Mouse (Mus musculus) v-Abl transformed pro-B cells (cell line): ENCODE measurements around the gene Galnt2.

Experiments used
- in situ Hi-C, 2 experiments: fragments of 400-800 bp; cut with MboI; formaldehyde crosslinking; loops; one replicate each; pipeline ENCODE4 v1.15.1; 2025; ENCODE audit not compliant: unreplicated experiment in 2 of 2

The Galnt2 gene

DNA sequence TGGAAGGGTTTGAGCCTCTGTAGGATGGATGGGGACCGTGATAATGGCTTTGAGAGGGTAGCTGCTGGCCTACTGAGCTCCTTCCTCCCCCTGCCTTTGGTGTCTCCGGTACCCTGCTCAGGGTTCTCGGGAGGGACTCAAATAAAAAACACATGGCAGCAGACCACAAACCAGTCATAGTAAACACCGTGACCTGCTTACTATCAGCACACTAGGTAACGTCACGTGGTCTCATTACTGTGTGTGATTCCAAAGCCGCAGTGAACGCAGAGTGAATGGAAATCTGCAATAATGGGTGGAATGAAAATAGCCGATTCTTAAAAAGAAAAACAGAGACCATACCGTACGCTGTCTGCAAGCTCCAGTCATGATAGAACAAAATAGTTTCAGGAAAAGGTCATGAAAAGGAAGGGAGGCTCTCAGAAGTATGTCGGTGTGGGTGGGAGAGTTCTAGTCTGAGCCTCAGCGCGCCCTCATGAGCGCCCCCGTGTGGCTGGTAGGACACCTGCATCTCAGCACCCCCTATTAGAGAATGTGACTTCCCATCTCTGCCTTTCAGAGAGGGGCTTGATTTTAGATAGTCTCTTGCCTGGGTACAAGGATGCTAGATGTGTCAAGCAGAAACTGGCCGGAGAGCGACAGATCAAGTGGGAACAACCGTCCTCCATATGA is 115.8 kb downstream of the Galnt2 start:
- in situ Hi-C loops = loop anchor here (5.0 kb wide), 2 partner anchors 55 to 115 kb away; partner anchors contain the start of gene Galnt2 (in 2 of the 2)

DNA sequence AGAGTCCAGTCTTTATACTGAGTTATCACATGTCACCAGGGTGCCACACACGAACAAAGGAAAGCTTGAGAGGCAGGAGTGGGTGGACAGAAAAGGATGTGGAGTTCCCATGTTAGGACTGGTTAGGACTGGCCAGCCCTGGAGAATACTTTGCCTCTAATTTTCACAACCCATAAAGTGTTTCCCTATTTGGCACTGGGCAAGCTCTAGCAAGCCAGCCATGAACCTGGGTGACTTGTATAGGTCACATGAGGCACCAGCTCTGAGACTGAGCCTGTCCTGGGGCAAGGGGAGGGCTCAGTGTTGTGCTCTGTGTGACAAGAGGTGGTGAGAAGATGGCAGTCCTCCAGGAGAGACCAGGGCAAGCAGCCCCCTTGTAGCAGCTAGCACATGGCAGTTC is 116.9 kb downstream of the Galnt2 start:
- in situ Hi-C loops = loop anchor here (5.0 kb wide), 2 partner anchors 56 to 116 kb away; partner anchors contain the start of gene Galnt2 (in 2 of the 2)

DNA sequence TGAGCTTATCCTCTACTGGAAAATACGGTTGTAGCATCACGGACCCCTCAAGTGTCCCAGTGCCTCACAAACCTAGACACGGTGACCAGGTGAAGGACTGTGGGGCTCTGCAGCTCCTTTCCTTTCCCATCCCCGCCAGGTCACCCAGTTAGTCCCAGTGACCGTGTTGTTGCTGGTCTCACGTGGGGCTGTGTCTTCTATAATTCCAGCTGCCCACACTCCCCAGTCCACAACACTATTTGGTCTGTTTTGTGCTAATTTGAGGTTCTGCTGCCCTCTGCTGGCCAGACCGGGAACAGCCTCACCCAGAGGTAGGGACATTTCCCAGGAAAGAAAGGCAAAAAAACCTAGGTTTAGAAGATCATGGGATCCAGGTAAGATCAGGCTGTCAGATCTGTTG is 118.5 kb downstream of the Galnt2 start:
- in situ Hi-C loops = loop anchor here (5.0 to 10.0 kb wide), 4 partner anchors 57 to 525 kb away; partner anchors contain the start of gene Galnt2 (in 2 of the 2)

DNA sequence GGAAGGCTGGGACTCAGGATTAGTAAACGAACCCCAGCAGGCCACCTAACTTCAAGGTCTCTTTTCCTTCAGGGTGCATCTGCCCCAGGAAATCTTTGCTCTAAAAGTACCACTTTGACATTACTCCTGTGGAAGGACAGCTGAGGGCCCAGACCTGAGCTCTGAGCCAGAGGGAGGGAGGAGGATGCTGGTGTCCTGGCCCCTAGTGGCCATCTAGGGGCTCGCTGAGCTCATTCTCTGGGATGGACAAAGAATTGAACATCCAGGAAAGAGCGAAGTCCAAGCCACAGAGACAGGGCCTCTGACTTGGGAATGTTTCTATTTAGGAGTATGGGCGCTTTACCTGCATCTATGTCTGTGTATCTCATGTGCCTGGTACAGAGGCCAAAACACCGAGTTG is 120.4 kb downstream of the Galnt2 start:
- in situ Hi-C loops = loop anchor here (5.0 to 10.0 kb wide), 2 partner anchors 299 to 527 kb away; no protein-coding TSS in a partner anchor

DNA sequence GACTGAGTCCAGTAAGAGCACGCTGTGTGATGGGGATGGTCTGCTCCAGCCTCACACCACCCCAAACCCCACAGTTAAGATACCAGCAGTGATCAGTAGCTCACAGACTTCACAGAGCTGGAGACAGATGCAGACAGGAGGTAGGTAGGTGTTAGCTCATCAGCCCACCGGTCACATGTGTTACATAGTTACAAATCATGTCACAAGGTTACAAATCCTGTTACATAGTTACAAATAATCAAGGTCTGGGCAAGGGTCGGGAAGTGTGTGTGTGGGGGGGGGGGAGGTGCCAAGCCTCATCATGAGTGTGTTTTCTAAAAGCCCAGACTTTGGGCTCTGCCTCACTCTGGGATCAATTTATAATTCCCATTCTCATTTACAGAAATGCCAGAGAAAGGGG is 129.7 kb downstream of the Galnt2 start:
- in situ Hi-C loops = loop anchor here in 1 of 2 experiments (10.0 kb wide), 1 partner anchor 566 kb away; no protein-coding TSS in a partner anchor

DNA sequence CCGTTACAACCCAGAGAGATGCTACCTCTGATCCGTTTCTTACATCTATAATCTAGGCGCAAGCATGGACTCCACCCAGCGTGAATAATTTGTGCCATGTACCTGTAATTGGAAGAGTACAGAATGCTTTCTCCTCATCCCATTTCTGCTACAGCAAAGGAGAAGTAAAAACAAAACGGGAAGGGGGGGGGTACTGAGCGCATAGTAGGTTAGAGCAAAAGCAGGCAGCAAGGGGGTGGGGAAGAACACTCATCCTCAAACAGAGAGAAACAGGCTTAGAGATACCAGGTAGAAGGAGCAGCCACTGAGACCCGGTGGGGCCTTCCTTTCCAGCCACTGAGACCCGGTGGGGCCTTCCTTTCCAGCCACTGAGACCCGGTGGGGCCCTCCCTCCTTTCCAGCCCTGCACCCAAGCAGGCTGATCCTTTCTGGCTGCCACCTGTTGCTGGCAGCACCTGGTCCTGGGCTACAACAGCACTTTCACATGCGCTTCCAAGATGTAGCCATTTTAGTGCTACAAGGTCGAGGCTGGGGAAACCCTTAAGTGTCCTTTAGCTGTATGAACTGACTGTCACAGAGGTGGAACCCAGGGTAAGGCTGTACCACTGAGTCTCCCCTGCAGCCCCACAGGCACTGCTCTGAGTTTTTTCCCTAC is 130.7 kb downstream of the Galnt2 start:
- in situ Hi-C loops = loop anchor here in 1 of 2 experiments (10.0 kb wide), 1 partner anchor 567 kb away; no protein-coding TSS in a partner anchor

DNA sequence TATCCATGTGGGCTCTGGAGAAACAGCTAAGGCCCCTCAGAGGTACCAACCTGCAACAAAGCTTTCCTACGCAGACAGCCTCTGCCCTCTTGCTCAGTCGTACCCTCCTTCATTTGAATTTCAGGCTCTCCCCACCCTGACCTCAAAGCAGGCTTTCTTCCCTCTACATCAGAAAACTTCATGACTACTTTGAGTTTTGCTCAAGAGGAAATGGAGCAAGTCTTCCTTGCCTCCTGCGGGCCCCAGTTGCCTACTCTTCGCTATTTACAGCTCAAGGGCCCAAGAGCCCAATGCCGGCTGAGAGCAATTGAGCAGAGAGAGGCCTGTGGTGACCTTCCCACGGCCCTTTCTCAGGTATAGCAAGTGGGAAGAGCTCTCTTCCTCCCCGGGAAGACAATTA is 131.4 kb downstream of the Galnt2 start:
- in situ Hi-C loops = loop anchor here in 1 of 2 experiments (10.0 kb wide), 1 partner anchor 568 kb away; no protein-coding TSS in a partner anchor

DNA sequence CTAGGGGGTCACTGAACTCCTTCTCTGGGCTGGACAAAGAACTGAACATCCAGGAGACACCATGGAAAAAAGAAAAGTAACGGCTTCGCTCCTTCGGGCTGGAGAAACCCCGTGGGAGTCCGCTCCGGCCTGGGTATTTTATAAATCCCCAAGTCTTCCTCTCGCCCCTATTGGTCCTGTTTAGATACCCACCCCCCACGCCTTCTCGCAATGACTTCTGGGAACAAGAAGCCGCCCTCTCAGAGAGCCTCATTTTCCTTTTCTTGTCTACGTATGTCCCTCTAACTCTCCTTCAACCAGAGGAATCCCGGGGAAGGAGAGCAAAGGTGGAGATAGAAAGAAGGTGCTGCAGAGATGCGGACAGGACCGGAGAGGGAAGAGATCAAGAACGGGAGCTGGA is 132.1 kb downstream of the Galnt2 start:
- in situ Hi-C loops = loop anchor here in 1 of 2 experiments (10.0 kb wide), 1 partner anchor 569 kb away; no protein-coding TSS in a partner anchor

DNA sequence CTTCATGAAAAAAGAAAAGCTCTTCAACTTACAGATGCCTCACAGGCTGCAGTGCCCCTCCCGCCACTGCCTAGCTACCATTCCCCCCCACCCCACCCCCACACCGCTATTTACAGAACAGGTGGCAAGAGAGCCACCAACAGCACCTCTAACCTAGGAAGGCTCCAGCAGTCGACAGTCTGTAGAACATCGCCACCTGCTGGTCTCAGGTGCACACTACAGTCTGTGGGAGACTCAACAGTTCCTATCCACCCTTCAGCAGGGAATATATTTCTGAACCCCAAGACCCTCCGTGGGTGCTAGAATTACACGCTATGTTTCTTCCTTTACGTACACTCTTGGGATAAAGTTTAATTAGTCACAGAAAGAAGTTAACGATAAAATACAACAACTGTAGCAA is 137.0 kb downstream of the Galnt2 start:
- in situ Hi-C loops = loop anchor here (5.0 to 10.0 kb wide), 2 partner anchors 573 to 576 kb away; no protein-coding TSS in a partner anchor

DNA sequence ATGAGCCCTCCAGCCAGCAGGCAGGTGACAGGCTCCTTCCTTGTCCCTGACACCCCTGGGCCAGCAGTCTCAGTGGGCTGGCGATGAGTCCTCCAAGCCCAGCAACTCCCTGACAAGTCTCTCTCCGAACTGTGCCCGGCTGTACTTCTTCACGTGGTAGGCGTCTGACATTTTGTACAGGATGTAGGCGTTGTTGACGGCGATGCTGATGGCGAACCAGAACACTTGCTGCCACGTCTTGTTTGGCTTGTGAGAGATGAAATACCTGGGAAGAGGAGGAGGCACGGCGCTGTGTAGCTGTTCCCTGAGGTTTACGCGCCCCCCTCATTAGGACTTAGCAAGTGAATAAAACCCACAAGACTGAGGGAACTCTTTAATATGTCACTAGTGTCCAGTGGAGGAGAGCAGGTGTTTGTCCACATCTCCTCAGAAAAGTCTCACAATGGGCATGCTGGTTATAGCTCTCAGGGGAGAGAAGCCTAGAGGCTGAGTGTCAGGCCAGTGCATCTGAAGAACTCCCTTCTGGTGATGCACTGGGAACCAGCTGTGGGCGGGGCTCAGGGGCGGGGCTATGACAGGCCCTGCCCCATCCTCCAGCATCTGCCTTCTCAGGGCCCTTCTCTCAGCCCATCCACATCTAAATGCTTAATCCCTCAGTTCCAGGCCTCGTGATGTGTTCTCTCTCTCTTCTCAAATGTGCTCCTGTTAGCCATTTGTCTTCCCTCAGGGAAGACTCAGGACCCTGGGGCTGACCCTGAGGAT is 139.4 kb downstream of the Galnt2 start:
- in situ Hi-C loops = no loop called here

DNA sequence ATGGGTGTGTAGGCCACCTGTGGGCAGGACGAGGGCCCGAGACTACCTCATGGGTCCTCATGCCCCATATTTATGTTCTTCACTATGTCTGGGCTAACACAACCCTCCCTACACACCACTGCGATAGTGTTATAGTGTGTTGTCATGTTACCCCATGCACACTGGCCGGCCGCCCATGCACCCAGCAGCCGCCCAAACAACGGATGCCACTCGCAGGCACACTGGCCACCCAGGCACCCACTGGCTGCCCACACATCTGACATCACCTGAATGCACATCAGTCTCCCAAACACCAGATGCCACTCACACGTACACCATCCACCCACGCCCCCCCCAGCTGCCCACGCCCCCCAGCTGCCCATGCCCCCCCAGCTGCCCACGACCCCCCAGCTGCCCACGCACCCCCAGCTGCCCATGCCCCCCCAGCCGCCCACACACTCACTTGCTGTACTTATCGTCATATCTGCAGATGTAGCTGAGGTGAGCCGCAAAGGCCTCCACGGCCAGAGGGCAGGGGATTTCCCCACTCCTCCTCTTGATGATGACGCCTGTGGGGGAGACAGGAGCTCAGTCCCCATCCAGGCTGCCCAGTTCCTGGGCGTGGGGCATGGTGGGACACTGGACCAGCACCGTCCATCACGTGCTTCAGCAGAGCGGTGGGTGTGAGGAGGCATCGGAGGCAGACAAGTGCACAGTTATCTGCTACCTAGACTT is 140.4 kb downstream of the Galnt2 start:
- in situ Hi-C loops = no loop called here

DNA sequence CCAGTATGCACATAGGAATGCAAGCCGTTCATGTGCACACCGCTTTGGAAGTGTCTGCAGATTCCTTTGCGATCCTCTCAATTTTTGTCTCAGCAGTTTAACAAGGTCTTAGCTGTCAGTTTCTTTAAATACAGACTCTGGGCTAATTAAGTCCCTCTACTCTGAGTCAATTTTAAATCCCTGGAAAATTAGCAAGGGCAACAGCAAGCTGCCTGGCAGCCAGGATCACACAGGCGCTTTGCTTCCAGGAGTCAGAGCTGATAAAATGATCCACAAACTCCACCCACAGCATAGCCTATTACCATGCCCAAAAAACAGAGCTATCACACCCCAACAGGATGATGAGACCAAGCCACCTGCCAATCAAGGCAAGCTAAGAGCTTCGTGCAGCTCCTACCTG is 142.6 kb downstream of the Galnt2 start:
- in situ Hi-C loops = no loop called here

DNA sequence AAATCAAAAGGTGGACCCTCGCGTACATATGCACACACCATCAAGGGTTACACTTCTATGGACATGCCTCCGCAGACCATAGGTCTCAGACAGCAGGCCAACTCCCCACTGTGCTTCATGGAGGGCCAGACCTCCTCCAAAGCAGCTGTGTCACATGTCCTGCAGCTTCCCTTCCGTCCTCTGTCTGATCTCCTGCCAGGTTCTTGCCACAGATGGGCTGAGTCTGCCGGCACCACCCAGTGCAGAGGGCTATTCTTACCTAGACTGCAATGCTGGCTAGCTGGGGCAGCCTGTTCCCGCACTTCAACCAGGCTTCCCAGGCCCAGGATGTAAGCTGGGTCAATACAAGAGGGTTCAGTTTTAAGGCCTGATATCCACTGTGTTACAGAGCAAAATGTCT is 144.0 kb downstream of the Galnt2 start:
- in situ Hi-C loops = no loop called here

DNA sequence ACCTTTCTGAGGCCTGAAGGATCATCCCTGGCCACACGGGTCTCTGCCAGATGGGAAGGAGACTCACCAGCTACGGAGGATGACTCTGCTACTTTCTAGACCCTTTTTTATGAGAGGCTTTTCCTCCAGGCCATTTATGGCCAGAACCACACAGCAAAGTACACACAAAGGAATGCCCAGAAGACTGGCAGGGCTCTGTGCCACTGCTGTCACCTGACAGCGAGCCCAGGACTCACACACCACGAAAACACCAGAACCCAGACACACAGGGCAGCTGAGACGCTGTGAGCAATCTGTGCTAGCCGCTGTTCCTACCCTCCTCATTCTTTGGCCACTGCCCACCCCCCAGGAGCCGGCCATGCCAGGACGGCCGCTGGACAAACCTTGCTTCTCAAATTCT is 144.5 kb downstream of the Galnt2 start:
- in situ Hi-C loops = no loop called here

DNA sequence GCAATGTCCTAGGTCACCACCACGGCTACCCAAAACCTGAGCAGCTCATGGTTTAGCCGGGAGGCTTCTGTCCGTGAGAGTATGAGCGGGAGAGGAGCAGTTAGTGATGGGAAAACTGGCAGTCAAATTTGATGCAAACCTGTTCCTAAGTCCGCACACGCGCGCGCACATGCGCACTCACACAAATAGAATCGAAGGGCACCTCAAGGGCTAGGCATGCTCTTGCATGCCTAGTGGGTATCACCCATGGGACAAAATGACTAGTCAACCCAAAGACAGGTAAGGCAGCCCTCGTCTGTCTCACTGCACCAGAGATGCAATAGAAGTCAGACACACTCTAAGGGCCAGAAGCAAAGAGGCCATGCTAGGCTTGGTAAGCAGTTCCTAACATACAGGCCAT is 145.2 kb downstream of the Galnt2 start:
- in situ Hi-C loops = no loop called here

DNA sequence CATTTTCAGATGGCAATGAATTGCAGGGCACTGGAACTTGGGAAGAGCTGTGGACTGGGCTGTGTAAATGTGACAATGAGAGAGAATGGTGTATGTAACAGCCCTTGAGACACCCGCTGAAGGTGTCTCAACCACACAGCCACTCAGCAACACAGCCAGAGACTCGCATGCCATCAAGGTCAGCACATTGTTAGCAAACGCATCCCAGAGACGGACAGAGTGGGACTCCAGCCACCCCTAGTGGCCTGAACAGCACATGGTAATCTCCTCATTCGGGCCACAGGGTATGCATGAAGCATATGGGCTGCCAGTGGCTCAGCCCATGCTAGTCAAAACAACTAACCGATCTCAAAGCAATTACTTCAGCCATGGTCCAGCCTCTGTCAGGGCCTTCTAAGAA is 148.1 kb downstream of the Galnt2 start:
- in situ Hi-C loops = no loop called here

DNA sequence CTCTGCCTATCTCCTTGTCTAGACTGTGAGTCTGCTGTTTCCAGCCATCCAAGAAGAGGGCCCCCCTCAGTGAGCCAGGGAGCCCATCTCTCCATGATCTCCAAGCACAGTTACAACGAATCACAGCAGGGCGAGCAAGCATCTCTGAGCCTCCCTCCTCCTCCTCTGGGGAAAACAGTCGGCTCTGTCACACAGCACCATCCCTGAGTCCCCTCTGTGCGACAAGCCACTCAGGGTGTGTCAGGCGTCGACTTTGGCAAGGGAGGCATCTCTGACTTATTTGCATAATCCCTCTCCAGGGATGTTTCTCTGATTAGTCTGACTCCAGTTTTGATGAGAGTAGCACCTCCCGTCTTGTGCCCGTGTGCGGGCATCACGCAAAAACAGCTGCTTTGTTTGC is 151.0 kb downstream of the Galnt2 start:
- in situ Hi-C loops = no loop called here

DNA sequence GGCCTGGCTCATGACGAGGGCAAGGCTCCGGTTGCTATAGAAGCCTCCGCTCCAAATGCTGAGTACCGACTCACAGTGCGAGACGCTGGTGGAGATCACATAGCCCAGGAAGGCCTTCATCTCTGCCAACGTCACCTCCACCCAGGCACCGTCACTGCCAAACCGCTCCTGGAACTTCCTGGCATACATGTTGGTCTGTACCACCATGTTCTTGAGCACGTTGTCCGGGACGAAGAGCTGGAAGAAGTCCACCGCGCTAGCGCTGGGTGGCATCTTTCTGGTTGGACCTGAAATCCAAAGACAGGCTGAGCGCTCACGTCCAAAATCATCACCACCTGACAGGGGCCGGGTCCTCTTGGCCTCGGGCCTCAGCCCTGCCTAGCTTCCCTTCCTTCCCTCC is 153.1 kb downstream of the Galnt2 start:
- in situ Hi-C loops = no loop called here

DNA sequence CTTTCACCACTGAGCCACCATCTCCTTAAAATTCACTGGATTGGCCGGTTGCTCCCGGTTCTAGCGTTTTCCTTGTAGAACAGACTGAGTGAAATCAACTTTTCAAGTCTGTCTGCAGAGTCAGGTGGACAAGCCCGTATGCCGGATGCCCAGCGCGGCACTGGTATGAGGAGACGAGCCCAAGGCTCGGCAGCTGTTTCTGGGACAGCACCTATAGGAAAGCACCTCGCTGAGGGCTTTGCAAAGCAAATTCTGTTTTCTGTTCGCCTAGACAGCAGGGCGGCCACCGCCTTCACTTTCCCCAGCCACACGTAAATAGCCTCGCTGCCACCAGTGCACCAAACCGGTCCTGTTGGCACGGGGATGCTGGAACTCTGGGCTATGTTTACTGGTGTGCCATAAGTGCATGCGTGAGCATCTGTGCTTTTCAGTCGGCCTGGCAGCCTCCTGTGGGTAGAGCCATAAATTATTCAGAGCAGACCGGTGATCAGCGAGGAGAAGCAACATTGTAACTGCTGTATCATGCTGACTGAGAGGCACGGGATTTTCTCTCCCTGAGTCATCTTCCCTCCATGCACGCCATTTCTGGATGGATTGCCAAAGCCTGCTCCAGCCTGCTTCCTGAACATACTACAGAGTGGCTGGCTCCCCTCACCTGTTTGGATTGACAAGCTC is 155.2 kb downstream of the Galnt2 start:
- in situ Hi-C loops = no loop called here

DNA sequence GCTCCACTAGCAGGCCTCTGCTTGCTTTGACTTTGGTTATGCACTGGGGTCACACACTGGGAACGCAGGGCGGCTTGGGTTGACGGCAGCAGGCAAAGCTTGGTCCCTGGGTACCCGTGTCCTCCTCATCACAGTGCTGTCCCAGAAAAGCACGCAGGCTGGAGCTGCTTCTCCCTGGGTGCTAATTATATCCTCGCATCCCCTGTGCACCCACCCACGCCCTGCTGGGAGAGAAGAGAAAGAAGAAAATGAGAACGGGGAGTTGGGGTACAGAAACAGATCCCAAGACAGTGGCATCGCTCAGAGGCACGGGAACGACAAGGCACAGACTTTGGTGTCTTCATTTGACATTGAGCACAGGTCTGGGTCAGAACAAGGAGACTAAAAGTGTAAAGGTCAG is 158.3 kb downstream of the Galnt2 start:
- in situ Hi-C loops = no loop called here
